Comparison of ENCODE assay signal across 8 mouse cellular contexts in the genomic region with DNA sequence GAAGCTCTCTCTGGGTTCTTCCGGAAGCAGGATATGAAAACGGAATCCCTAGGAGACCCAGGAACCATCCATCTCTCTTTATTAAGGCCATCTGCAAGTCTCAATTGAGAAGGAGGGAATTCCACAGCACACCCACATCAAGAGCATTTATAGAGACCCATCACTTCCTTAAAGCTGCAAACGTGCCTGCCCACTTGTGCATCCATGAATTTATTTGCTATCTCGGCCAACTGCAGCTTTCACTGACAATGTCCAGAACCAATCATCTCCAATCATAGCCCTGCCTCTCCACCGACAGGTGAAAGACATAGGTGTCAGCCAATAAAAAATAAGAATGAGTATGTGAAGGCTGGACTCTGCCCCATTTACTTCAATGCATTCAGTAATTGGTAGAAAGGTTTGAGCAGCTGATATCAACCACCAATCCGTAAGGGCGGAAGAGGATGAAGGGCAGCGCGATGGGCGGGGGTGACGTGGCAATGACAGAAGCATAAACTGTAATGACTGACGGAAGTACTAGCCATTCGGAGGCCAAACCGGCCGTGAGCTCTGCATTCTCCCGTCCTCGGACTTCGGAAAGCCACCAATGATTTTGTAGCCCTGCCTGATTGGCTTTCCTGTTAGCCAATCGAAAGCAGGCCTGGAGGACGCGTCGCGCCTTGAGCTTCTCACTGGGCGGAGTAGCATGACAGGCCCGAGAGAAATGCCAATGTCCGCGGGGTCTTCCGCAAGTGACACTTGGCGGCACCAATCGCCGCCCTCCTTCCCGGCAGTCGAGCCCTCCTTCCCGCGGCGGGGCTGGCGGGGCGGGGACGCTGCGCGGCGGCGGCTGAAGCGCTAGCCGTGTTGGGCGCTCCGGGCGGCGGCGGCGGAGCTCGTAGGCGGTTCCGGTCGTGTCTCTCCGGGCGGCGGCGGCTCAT. TPM values are rescaled to one million over a fixed set of nuclear protein-coding genes. Genes with fewer than 3 reads are reported as not detected.
DNase-seq lines count a peak whose midpoint lies in the region; ATAC-seq lines count a peak whose summit lies in the region.

A gene (plus strand): TSS at position 919 of the 920 bp plus-strand sequence.

- H3K9me3 ChIP-seq in forebrain, embryonic 14.5 days (replicated peaks; ENCODE audit: control insufficient read depth, low read length): no peaks in the 10 kb centered on the region
- H3K9me3 ChIP-seq in neural tube, embryonic 15.5 days (replicated peaks): no peaks in the 10 kb centered on the region

- H3K9ac ChIP-seq in forebrain, embryonic 14.5 days (ENCODE audit: low read length): peak within 1 kb of the TSS; percentile 81
- H3K9ac ChIP-seq in neural tube, embryonic 15.5 days (replicated peaks): peak within 1 kb of the TSS; percentile 90

- peak within 1 kb of the TSS; percentile 55 for H3K4me3 ChIP-seq in forebrain, embryonic 14.5 days (ENCODE audit: low read depth, low read length)
- H3K4me3 ChIP-seq in neural tube, embryonic 15.5 days (replicated peaks): peak within 1 kb of the TSS; percentile 84

- H3K4me2 ChIP-seq in forebrain, embryonic 14.5 days (ENCODE audit: low read length): peak within 1 kb of the TSS; percentile 74
- peak within 1 kb of the TSS; percentile 84 for H3K4me2 ChIP-seq in neural tube, embryonic 15.5 days

- H3K27me3 ChIP-seq in forebrain, embryonic 14.5 days (replicated peaks; ENCODE audit: control insufficient read depth, insufficient read depth, low read length): no peaks in the 10 kb centered on the region
- no peaks in the 10 kb centered on the region for H3K27me3 ChIP-seq in neural tube, embryonic 15.5 days (replicated peaks)

- DNase-seq in ES-CJ7 (ENCODE audit: low read depth, low spot score): peak; percentile 100
- DNase-seq in cerebellum, adult 11 months: peak; percentile 99
- DNase-seq in forebrain, embryonic 14.5 days (ENCODE audit: low spot score): peak; percentile 100
- DNase-seq in heart, postnatal 14 days: peak; percentile 98 to 99
- DNase-seq in layer of hippocampus, adult 11-12 months (ENCODE audit: low spot score): peak; percentile 100
- DNase-seq in lung, adult 18-20 months: peak; percentile 100
- DNase-seq in testis, postnatal 14 days (ENCODE audit: low spot score): peak; percentile 100

- peak; percentile 98 for ATAC-seq in forebrain, embryonic 14.5 days
- peak; percentile 97 for ATAC-seq in neural tube, embryonic 15.5 days (ENCODE audit: low FRiP score)

- WGBS in forebrain, embryonic 14.5 days: under 1% methylated on average over 42 of the region's 59 CpGs
- 0% methylated on average over 48 of the region's 59 CpGs for WGBS in neural tube, embryonic 15.5 days

- peaks cover 9% of the 10 kb centered on the region for H3K36me3 ChIP-seq in forebrain, embryonic 14.5 days (ENCODE audit: control insufficient read depth, insufficient read depth, low read length)
- H3K36me3 ChIP-seq in neural tube, embryonic 15.5 days: 0 out of 2 replicates have a peak, but pooled peaks cover 3% of the 10 kb centered on the region

- peak within 1 kb of the TSS; percentile 81 for H3K27ac ChIP-seq in forebrain, embryonic 14.5 days (ENCODE audit: low read depth, low read length)
- peak within 1 kb of the TSS; percentile 91 for H3K27ac ChIP-seq in neural tube, embryonic 15.5 days (replicated peaks)

- intact Hi-C loops in heart, postnatal 14 days (cut with DNase I): loop anchor here (5.0 kb wide), 1 partner anchor 53 kb away; a partner anchor contains a TSS

- H3K4me1 ChIP-seq in forebrain, embryonic 14.5 days (ENCODE audit: control insufficient read depth, insufficient read depth, low read length): peaks cover 7% of the 10 kb centered on the region; the same call in 1 of the 2 replicates
- peaks cover 34% of the 10 kb centered on the region for H3K4me1 ChIP-seq in neural tube, embryonic 15.5 days

RNA-seq across cellular contexts. Expression of the gene that starts here (rescaled TPM):
- polyA plus RNA-seq in forebrain, embryonic 14.5 days (2014; fragmentation: Nextera tagmentation; extraction: Ambion mirVana): 7.2 and 7.4 TPM in 2 replicates
- 10 to 100 TPM; 81.3 to 85.1 TPM for total RNA-seq in heart, postnatal 14 days (2021)
- 3.4 and 3.8 TPM in 2 replicates for polyA plus RNA-seq in neural tube, embryonic 15.5 days (2015; fragmentation: Nextera tagmentation; extraction: Ambion mirVana)

Comparison
In these comparisons a context has a peak if more than half of its experiments do, and no peak if none do; other contexts are left out.
1. Peak in every context shown above with its lines: DNase-seq, ATAC-seq, H3K4me3 ChIP-seq and H3K27ac ChIP-seq.